Mouse (Mus musculus): Measurements from ENCODE around the gene Lmo7. TPM values are rescaled to one million over a fixed set of nuclear protein-coding genes. Genes with fewer than 3 reads are reported as not detected.

Gene Lmo7
- polyA plus RNA-seq, 2 experiments = 2.2 to 2.4 TPM

- H3K9ac ChIP-seq (replicated peaks) = no peak overlapping the region
- H3K27ac ChIP-seq = no peak overlapping the region
- no peak for TF ChIP-seq EP300 (IDR thresholded peaks at IDR 0.05; ENCODE audit: low read depth)
- TF ChIP-seq CTCF (IDR thresholded peaks at IDR 0.05; ENCODE audit: low read depth) = no peak
- H3K27me3 ChIP-seq (ENCODE audit: control insufficient read depth, insufficient read depth, low read length) = no peaks in the 10 kb centered on the region
- 0 out of 2 replicates have a peak overlapping the region, but pooled peaks have one; percentile 3 for H3K4me2 ChIP-seq (ENCODE audit: low read depth)
- no peak overlapping the region for H3K4me3 ChIP-seq (ENCODE audit: insufficient read depth in 1 of 2, low read depth in 2 of 2, low read length in 2 of 2)
- ATAC-seq (ENCODE audit: insufficient read depth) = no peak
- 38% methylated on average over 4 of the region's 4 CpGs for WGBS (ENCODE audit: insufficient replicate concordance)
- H3K4me1 ChIP-seq (replicated peaks; ENCODE audit: control insufficient read depth in 2 of 2, insufficient read depth in 2 of 2, low read length in 1 of 2) = peaks cover 0 to 2% of the 10 kb centered on the region in 2 experiments; a peak in 1 of 4 replicates
- H3K9me3 ChIP-seq (ENCODE audit: control insufficient read depth, low read length) = no peaks in the 10 kb centered on the region
- no peak for DNase-seq (ENCODE audit: low read depth in 3 of 3, low spot score in 3 of 3)
- H3K36me3 ChIP-seq (replicated peaks; ENCODE audit: control insufficient read depth, insufficient read depth, low read depth) = no peaks in the 10 kb centered on the region
These were observed 124.0 kb downstream of the Lmo7 start for GRCm38 (mm10) chr14:101853722-101854121.

- ATAC-seq (ENCODE audit: insufficient read depth) = no peak
- no peak overlapping the region for H3K27ac ChIP-seq
- WGBS (ENCODE audit: insufficient replicate concordance) = 62% methylated on average over 3 of the region's 3 CpGs
These were observed 124.5 kb downstream of the Lmo7 start for GRCm38 (mm10) chr14:101854226-101854625.

GRCm38 (mm10) chr14:101859305-101859886 is 129.6 kb downstream of the Lmo7 start:
- Histone ChIP-seq H3K4me1 (replicated peaks; ENCODE audit: control insufficient read depth in 2 of 2, insufficient read depth in 2 of 2, low read length in 1 of 2) (no peaks in the 10 kb centered on the region), H3K9ac (replicated peaks) (no peak overlapping the region), H3K9me3 (ENCODE audit: control insufficient read depth, low read length) (no peaks in the 10 kb centered on the region), H3K4me3 (ENCODE audit: insufficient read depth in 1 of 2, low read depth in 2 of 2, low read length in 2 of 2) (no peak overlapping the region), H3K4me2 (ENCODE audit: low read depth) (no peak overlapping the region), H3K27me3 (ENCODE audit: control insufficient read depth, insufficient read depth, low read length) (no peaks in the 10 kb centered on the region), H3K27ac (no peak overlapping the region), H3K36me3 (replicated peaks; ENCODE audit: control insufficient read depth, insufficient read depth, low read depth) (no peaks in the 10 kb centered on the region)
- ATAC-seq (ENCODE audit: insufficient read depth) (no peak), DNase-seq (ENCODE audit: low read depth in 3 of 3, low spot score in 3 of 3) (no peak)
- TF ChIP-seq EP300 (IDR thresholded peaks at IDR 0.05; ENCODE audit: low read depth) = no peak
- no peak for TF ChIP-seq CTCF (IDR thresholded peaks at IDR 0.05; ENCODE audit: low read depth)
- 67% methylated on average over 8 of the region's 8 CpGs for WGBS (ENCODE audit: insufficient replicate concordance)

More at GRCm38 (mm10) chr14:101854226-101854625, 124.5 kb downstream of the Lmo7 start:
- Histone ChIP-seq H3K27me3 (ENCODE audit: control insufficient read depth, insufficient read depth, low read length) (no peaks in the 10 kb centered on the region), H3K9me3 (ENCODE audit: control insufficient read depth, low read length) (no peaks in the 10 kb centered on the region), H3K36me3 (replicated peaks; ENCODE audit: control insufficient read depth, insufficient read depth, low read depth) (no peaks in the 10 kb centered on the region), H3K9ac (replicated peaks) (no peak overlapping the region), H3K4me2 (ENCODE audit: low read depth) (no peak overlapping the region), H3K4me3 (ENCODE audit: insufficient read depth in 1 of 2, low read depth in 2 of 2, low read length in 2 of 2) (no peak overlapping the region), H3K4me1 (replicated peaks; ENCODE audit: control insufficient read depth in 2 of 2, insufficient read depth in 2 of 2, low read length in 1 of 2) (0 out of 4 replicates have a peak, but pooled peaks cover 0 to 1% of the 10 kb centered on the region in 2 experiments)
- TF ChIP-seq CTCF (IDR thresholded peaks at IDR 0.05; ENCODE audit: low read depth) (no peak), EP300 (IDR thresholded peaks at IDR 0.05; ENCODE audit: low read depth) (no peak)
- DNase-seq (ENCODE audit: low read depth in 3 of 3, low spot score in 3 of 3) = no peak

GRCm38 (mm10) chr14:101862088-101862487 is 132.3 kb downstream of the Lmo7 start:
- no peak for TF ChIP-seq CTCF (IDR thresholded peaks at IDR 0.05; ENCODE audit: low read depth)
- TF ChIP-seq EP300 (IDR thresholded peaks at IDR 0.05; ENCODE audit: low read depth) = no peak
- H3K4me2 ChIP-seq (ENCODE audit: low read depth) = no peak overlapping the region
- H3K4me3 ChIP-seq (ENCODE audit: insufficient read depth in 1 of 2, low read depth in 2 of 2, low read length in 2 of 2) = no peak overlapping the region
- H3K27ac ChIP-seq = no peak overlapping the region
- no peak overlapping the region for H3K9ac ChIP-seq (replicated peaks)
- H3K4me1 ChIP-seq (replicated peaks; ENCODE audit: control insufficient read depth in 2 of 2, insufficient read depth in 2 of 2, low read length in 1 of 2) = no peaks in the 10 kb centered on the region
- no peaks in the 10 kb centered on the region for H3K27me3 ChIP-seq (ENCODE audit: control insufficient read depth, insufficient read depth, low read length)
- DNase-seq (ENCODE audit: low read depth in 3 of 3, low spot score in 3 of 3) (no peak), ATAC-seq (ENCODE audit: insufficient read depth) (no peak)
- H3K9me3 ChIP-seq (ENCODE audit: control insufficient read depth, low read length) = no peaks in the 10 kb centered on the region
- WGBS (ENCODE audit: insufficient replicate concordance) = 23% methylated on average over 3 of the region's 3 CpGs
- no peaks in the 10 kb centered on the region for H3K36me3 ChIP-seq (replicated peaks; ENCODE audit: control insufficient read depth, insufficient read depth, low read depth)

- WGBS (ENCODE audit: insufficient replicate concordance) = 64% methylated on average over 10 of the region's 10 CpGs
These were observed 137.4 kb downstream of the Lmo7 start for GRCm38 (mm10) chr14:101867071-101867733.

More at GRCm38 (mm10) chr14:101867071-101867733, 137.4 kb downstream of the Lmo7 start:
- TF ChIP-seq CTCF (IDR thresholded peaks at IDR 0.05; ENCODE audit: low read depth) (no peak), EP300 (IDR thresholded peaks at IDR 0.05; ENCODE audit: low read depth) (no peak)
- Histone ChIP-seq H3K4me1 (replicated peaks; ENCODE audit: control insufficient read depth in 2 of 2, insufficient read depth in 2 of 2, low read length in 1 of 2) (no peaks in the 10 kb centered on the region), H3K4me2 (ENCODE audit: low read depth) (no peak overlapping the region), H3K9me3 (ENCODE audit: control insufficient read depth, low read length) (no peaks in the 10 kb centered on the region), H3K9ac (replicated peaks) (no peak overlapping the region), H3K4me3 (ENCODE audit: insufficient read depth in 1 of 2, low read depth in 2 of 2, low read length in 2 of 2) (no peak overlapping the region), H3K27me3 (ENCODE audit: control insufficient read depth, insufficient read depth, low read length) (no peaks in the 10 kb centered on the region), H3K36me3 (replicated peaks; ENCODE audit: control insufficient read depth, insufficient read depth, low read depth) (no peaks in the 10 kb centered on the region), H3K27ac (no peak overlapping the region)
- DNase-seq (ENCODE audit: low read depth in 3 of 3, low spot score in 3 of 3) (no peak), ATAC-seq (ENCODE audit: insufficient read depth) (no peak)
